Mouse (Mus musculus) stomach, embryonic 15.5 days (tissue): Measurements from ENCODE around the gene Manf. TPM values are rescaled to one million over a fixed set of nuclear protein-coding genes. Genes with fewer than 3 reads are reported as not detected.

Experiments
- ATAC-seq: fragments of 200-750 bp; cut with Nextera tagmentation; 2 replicates; pipeline ENCODE4 v1.8.0; 2017; ENCODE audit warnings: low read depth, moderate number of reproducible peaks, moderate TSS enrichment; ENCODE audit not compliant: insufficient read depth, low FRiP score
- H3K27ac ChIP-seq: fragments of 300-500 bp; sonication (generic); 2 replicates; pipeline ENCODE4 v1.5.1; 2015; ENCODE audit warnings: mild to moderate bottlenecking, inconsistent platforms
- H3K27me3 ChIP-seq: fragments of 300-500 bp; sonication (generic); replicated peaks from 2 replicates; pipeline ENCODE4 v1.6.1; 2015; ENCODE audit warnings: inconsistent platforms
- H3K36me3 ChIP-seq: fragments of 300-500 bp; sonication (generic); 2 replicates; pipeline ENCODE4 v1.6.1; 2015; ENCODE audit warnings: inconsistent platforms
- H3K4me1 ChIP-seq: fragments of 300-500 bp; sonication (generic); 2 replicates; pipeline ENCODE4 v1.6.1; 2015; ENCODE audit warnings: inconsistent platforms
- H3K4me2 ChIP-seq: fragments of 300-500 bp; sonication (generic); 2 replicates; pipeline ENCODE4 v1.6.1; 2015; ENCODE audit warnings: mild to moderate bottlenecking, inconsistent platforms
- H3K4me3 ChIP-seq: fragments of 300-500 bp; sonication (generic); replicated peaks from 2 replicates; pipeline ENCODE4 v1.5.1; 2015; ENCODE audit warnings: inconsistent platforms
- H3K9ac ChIP-seq: fragments of 300-500 bp; sonication (generic); 2 replicates; pipeline ENCODE4 v1.6.1; 2015; ENCODE audit warnings: inconsistent platforms
- H3K9me3 ChIP-seq: fragments of 300-500 bp; sonication (generic); 2 replicates; pipeline ENCODE4 v1.6.1; 2016; ENCODE audit warnings: inconsistent platforms
- WGBS: fragments of 180-500 bp; shearing (Covaris S2); methylation state at CpG from one replicate; pipeline ENCODE4 v1.1.7; 2015; 5-methylcytosine and 5-hydroxymethylcytosine counted together
- polyA plus RNA-seq: library from polyadenylated mRNA; unstranded; fragments of >200 nt; fragmentation: Nextera tagmentation; extraction: Ambion mirVana; gene quantifications from 2 replicates; pipeline ENCODE4 v1.2.1, GENCODE M21; 2015

Gene Manf
- polyA plus RNA-seq, 1 experiment from 2014 or later: 349 TPM

GRCm38 (mm10) chr9:106893327-106893726, 1.5 kb upstream of the Manf start:
- ATAC-seq: no peak
- H3K9ac ChIP-seq: no peak overlapping the region
- no peaks in the 10 kb centered on the region for H3K9me3 ChIP-seq
- H3K4me2 ChIP-seq: no peak overlapping the region
- H3K27ac ChIP-seq: no peak overlapping the region
- WGBS: 56% methylated on average over 3 of the region's 3 CpGs
- no peak overlapping the region for H3K4me3 ChIP-seq
- peaks cover 19% of the 10 kb centered on the region for H3K4me1 ChIP-seq
- peaks cover 16% of the 10 kb centered on the region for H3K36me3 ChIP-seq
- H3K27me3 ChIP-seq: no peaks in the 10 kb centered on the region

GRCm38 (mm10) chr9:106892552-106892875, 735 bp upstream of the Manf start:
- ATAC-seq: no peak; the same call in 1 of the 2 replicates
- Histone ChIP-seq H3K9ac (peak overlapping the region; percentile 34), H3K4me3 (peak overlapping the region; percentile 95), H3K9me3 (no peaks in the 10 kb centered on the region), H3K4me1 (peaks cover 24% of the 10 kb centered on the region), H3K27ac (peak overlapping the region; percentile 96), H3K27me3 (no peaks in the 10 kb centered on the region), H3K36me3 (peaks cover 16% of the 10 kb centered on the region), H3K4me2 (peak overlapping the region; percentile 76)
- WGBS: under 1% methylated on average over 9 of the region's 9 CpGs

- H3K9ac ChIP-seq: peak overlapping the region; percentile 97
- H3K36me3 ChIP-seq: peaks cover 16% of the 10 kb centered on the region
- no peaks in the 10 kb centered on the region for H3K9me3 ChIP-seq
- peaks cover 27% of the 10 kb centered on the region for H3K4me1 ChIP-seq
- WGBS: 0% methylated on average over 17 of the region's 17 CpGs
- ATAC-seq: no peak
- no peaks in the 10 kb centered on the region for H3K27me3 ChIP-seq
- peak overlapping the region; percentile 57 for H3K4me2 ChIP-seq
- peak overlapping the region; percentile 95 for H3K4me3 ChIP-seq
- H3K27ac ChIP-seq: peak overlapping the region; percentile 84
Measured at GRCm38 (mm10) chr9:106891341-106891741, 438 bp downstream of the Manf start.

GRCm38 (mm10) chr9:106890496-106891240, 1.1 kb downstream of the Manf start:
- Histone ChIP-seq H3K36me3 (peaks cover 16% of the 10 kb centered on the region), H3K27me3 (no peaks in the 10 kb centered on the region), H3K27ac (no peak overlapping the region), H3K4me3 (peak overlapping the region; percentile 95), H3K9me3 (no peaks in the 10 kb centered on the region), H3K4me1 (peaks cover 30% of the 10 kb centered on the region), H3K4me2 (peak overlapping the region; percentile 57), H3K9ac (peak overlapping the region; percentile 97; the same call in 1 of the 2 replicates)
- WGBS: 65% methylated on average over 8 of the region's 8 CpGs
- no peak for ATAC-seq

GRCm38 (mm10) chr9:106889321-106889720, 2.5 kb downstream of the Manf start:
- H3K4me2 ChIP-seq: no peak overlapping the region
- H3K9me3 ChIP-seq: no peaks in the 10 kb centered on the region
- H3K9ac ChIP-seq: no peak overlapping the region
- no peak overlapping the region for H3K27ac ChIP-seq
- peaks cover 44% of the 10 kb centered on the region for H3K4me1 ChIP-seq
- ATAC-seq: no peak
- peaks cover 16% of the 10 kb centered on the region for H3K36me3 ChIP-seq
- H3K4me3 ChIP-seq: 0 out of 2 replicates have a peak overlapping the region, but pooled peaks have one; percentile 95
- no peaks in the 10 kb centered on the region for H3K27me3 ChIP-seq
- 79% methylated on average over 9 of the region's 9 CpGs for WGBS

- H3K4me1 ChIP-seq: peaks cover 50% of the 10 kb centered on the region
- 93% methylated on average over 3 of the region's 3 CpGs for WGBS
- H3K4me2 ChIP-seq: no peak overlapping the region
- peaks cover 16% of the 10 kb centered on the region for H3K36me3 ChIP-seq
- H3K4me3 ChIP-seq: no peak overlapping the region
- H3K27ac ChIP-seq: no peak overlapping the region
- no peaks in the 10 kb centered on the region for H3K27me3 ChIP-seq
- no peak for ATAC-seq
- no peak overlapping the region for H3K9ac ChIP-seq
- no peaks in the 10 kb centered on the region for H3K9me3 ChIP-seq
Measured at GRCm38 (mm10) chr9:106888346-106888745, 3.4 kb downstream of the Manf start.

GRCm38 (mm10) chr9:106886828-106887702, 4.7 kb downstream of the Manf start, which contains the start of gene Rbm15b:
TSS of gene Rbm15b (minus strand) at chr9:106887428.
- Histone ChIP-seq H3K36me3 (peaks cover 29% of the 10 kb centered on the region), H3K4me3 (peak within 1 kb of the TSS; percentile 84), H3K27ac (peak within 1 kb of the TSS; percentile 80), H3K9ac (peak within 1 kb of the TSS; percentile 87), H3K27me3 (no peaks in the 10 kb centered on the region), H3K4me2 (peak within 1 kb of the TSS; percentile 97), H3K4me1 (peaks cover 54% of the 10 kb centered on the region), H3K9me3 (no peaks in the 10 kb centered on the region)
- 3% methylated on average over 81 of the region's 101 CpGs for WGBS
- peak; percentile 70 for ATAC-seq

- Histone ChIP-seq H3K4me3 (peak overlapping the region; percentile 84), H3K9me3 (no peaks in the 10 kb centered on the region), H3K27me3 (no peaks in the 10 kb centered on the region), H3K27ac (peak overlapping the region; percentile 80), H3K4me1 (peaks cover 54% of the 10 kb centered on the region), H3K9ac (peak overlapping the region; percentile 87), H3K36me3 (peaks cover 35% of the 10 kb centered on the region), H3K4me2 (peak overlapping the region; percentile 97)
- no peak for ATAC-seq
- under 1% methylated on average over 86 of the region's 107 CpGs for WGBS
Measured at GRCm38 (mm10) chr9:106885901-106886731, 5.7 kb downstream of the Manf start.

- no peaks in the 10 kb centered on the region for H3K9me3 ChIP-seq
- H3K27ac ChIP-seq: no peak overlapping the region
- WGBS: 14% methylated on average over 44 of the region's 44 CpGs
- H3K9ac ChIP-seq: peak overlapping the region; percentile 87
- no peak for ATAC-seq
- peaks cover 37% of the 10 kb centered on the region for H3K36me3 ChIP-seq
- H3K4me3 ChIP-seq: peak overlapping the region; percentile 84
- H3K4me2 ChIP-seq: peak overlapping the region; percentile 97
- H3K27me3 ChIP-seq: no peaks in the 10 kb centered on the region
- peaks cover 49% of the 10 kb centered on the region for H3K4me1 ChIP-seq
Measured at GRCm38 (mm10) chr9:106884996-106885900, 6.5 kb downstream of the Manf start.

- H3K4me1 ChIP-seq: peaks cover 42% of the 10 kb centered on the region
- H3K9ac ChIP-seq: peak overlapping the region; percentile 87; the same call in 1 of the 2 replicates
- WGBS: 28% methylated on average over 16 of the region's 16 CpGs
- peak overlapping the region; percentile 84 for H3K4me3 ChIP-seq
- H3K4me2 ChIP-seq: peak overlapping the region; percentile 97
- no peak for ATAC-seq
- H3K9me3 ChIP-seq: no peaks in the 10 kb centered on the region
- H3K36me3 ChIP-seq: peaks cover 32% of the 10 kb centered on the region
- no peak overlapping the region for H3K27ac ChIP-seq
- no peaks in the 10 kb centered on the region for H3K27me3 ChIP-seq
Measured at GRCm38 (mm10) chr9:106884306-106884705, 7.5 kb downstream of the Manf start.
